Comparison of ENCODE assay signal across 9 mouse cellular contexts in the genomic region with DNA sequence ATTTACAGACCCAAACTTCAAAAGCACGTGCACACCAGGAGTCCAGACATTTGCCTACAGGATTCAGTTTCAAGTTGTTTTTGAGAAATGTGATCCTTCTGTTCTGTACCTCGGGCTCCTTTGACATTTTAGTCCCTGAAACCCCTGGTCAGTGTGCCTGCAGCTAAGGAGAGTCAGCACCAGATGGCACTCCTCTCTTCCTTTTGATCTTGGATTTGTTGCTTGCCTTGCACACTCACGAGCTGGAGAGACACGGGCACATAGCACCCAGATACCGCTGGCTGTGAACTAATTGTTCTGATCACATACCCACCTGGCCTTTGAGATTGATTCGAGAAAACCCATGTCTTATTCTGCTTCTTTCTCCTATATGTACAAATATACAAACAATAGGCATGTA.
DNase-seq lines count a peak whose midpoint lies in the region; ATAC-seq and TF ChIP-seq lines count a peak whose summit lies in the region.
"Had no signal": no experiment of that assay in that cellular context is flagged by ENCODE, and none has a peak within 500 bp of the region (broad histone marks: within the 10 kb centered on the region; RNA-seq: fewer than 3 reads in every experiment).

No protein-coding gene starts in this region.

- TF ChIP-seq CTCF in gastrocnemius, adult 2 months (IDR thresholded peaks at IDR 0.05), result peak; percentile 26
- TF ChIP-seq CTCF in brain, embryonic 14.5 days (IDR thresholded peaks at IDR 0.05; ENCODE audit: borderline replicate concordance, extremely low read depth, insufficient read depth, insufficient read length), result peak; percentile 80
- TF ChIP-seq CTCF in kidney, postnatal 0 days (IDR thresholded peaks at IDR 0.05; ENCODE audit: low read depth), result peak; percentile 76
- TF ChIP-seq CTCF in lung, embryonic 14.5 days (IDR thresholded peaks at IDR 0.05; ENCODE audit: low read depth), result peak; percentile 71

- ATAC-seq in frontal cortex, adult (ENCODE audit: low TSS enrichment), result peak; percentile 96
- ATAC-seq in kidney, postnatal 0 days (replicated peaks; ENCODE audit: low FRiP score, low read depth), result peak; percentile 66
- peak; percentile 75 for ATAC-seq in lung, embryonic 14.5 days (ENCODE audit: insufficient read depth)

- no peak overlapping the region for H3K9ac ChIP-seq in kidney, postnatal 0 days (ENCODE audit: low read depth, low read length)
- H3K9ac ChIP-seq in lung, embryonic 14.5 days, result no peak overlapping the region

- intact Hi-C loops in gastrocnemius, adult 2 months (cut with DNase I), result no loop called here

- H3K27me3 ChIP-seq in kidney, postnatal 0 days (ENCODE audit: insufficient read depth, low read length), result no peaks in the 10 kb centered on the region
- H3K27me3 ChIP-seq in lung, embryonic 14.5 days (ENCODE audit: insufficient read depth, low read length), result no peaks in the 10 kb centered on the region

- no peak for DNase-seq in gastrocnemius, adult 2 months
- DNase-seq in gastrocnemius, postnatal 10 days, result no peak
- DNase-seq in brain, embryonic 14.5 days (ENCODE audit: low read depth), result peak; percentile 76
- peak; percentile 78 for DNase-seq in kidney, postnatal 0 days (ENCODE audit: low spot score)
- peak; percentile 74 for DNase-seq in lung, embryonic 14.5 days
- DNase-seq in right cerebral cortex, adult 18-20 months, result peak; percentile 38
- no peak for DNase-seq in gastrocnemius, postnatal 25 days

- no peak overlapping the region for H3K27ac ChIP-seq in gastrocnemius, adult 2 months
- no peak overlapping the region for H3K27ac ChIP-seq in kidney, postnatal 0 days
- H3K27ac ChIP-seq in lung, embryonic 14.5 days (ENCODE audit: low read depth), result no peak overlapping the region

- H3K4me1 ChIP-seq in kidney, postnatal 0 days (replicated peaks; ENCODE audit: insufficient read depth, low read length), result no peaks in the 10 kb centered on the region
- no peaks in the 10 kb centered on the region for H3K4me1 ChIP-seq in lung, embryonic 14.5 days (ENCODE audit: insufficient read depth)

- no peaks in the 10 kb centered on the region for H3K9me3 ChIP-seq in kidney, postnatal 0 days (replicated peaks; ENCODE audit: low read length)
- H3K9me3 ChIP-seq in lung, embryonic 14.5 days (ENCODE audit: low read depth, low read length), result no peaks in the 10 kb centered on the region
- H3K9me3 ChIP-seq: G1E had no signal

- TF ChIP-seq POLR2A in brain, embryonic 14.5 days (IDR thresholded peaks at IDR 0.05; ENCODE audit: borderline replicate concordance, extremely low read depth, insufficient read depth, insufficient read length, poor library complexity, severe bottlenecking), result no peak

- no peaks in the 10 kb centered on the region for H3K36me3 ChIP-seq in kidney, postnatal 0 days (ENCODE audit: insufficient read depth, low read length)
- H3K36me3 ChIP-seq in lung, embryonic 14.5 days (ENCODE audit: insufficient read depth), result no peaks in the 10 kb centered on the region
- H3K36me3 ChIP-seq: G1E had no signal

- H3K4me2 ChIP-seq in kidney, postnatal 0 days (ENCODE audit: low read length), result no peak overlapping the region
- no peak overlapping the region for H3K4me2 ChIP-seq in lung, embryonic 14.5 days

- 15% methylated on average over 6 of the region's 6 CpGs for WGBS in kidney, postnatal 0 days
- 13% methylated on average over 6 of the region's 6 CpGs for WGBS in lung, embryonic 14.5 days

- H3K4me3 ChIP-seq in gastrocnemius, adult 2 months, result no peak overlapping the region
- no peak overlapping the region for H3K4me3 ChIP-seq in kidney, postnatal 0 days (replicated peaks; ENCODE audit: low read depth, low read length)
- H3K4me3 ChIP-seq in lung, embryonic 14.5 days (ENCODE audit: low read depth, low read length), result no peak overlapping the region

Comparison
In these comparisons a context has a peak if more than half of its experiments do, and no peak if none do; other contexts are left out.
1. DNase-seq: peak in brain, embryonic 14.5 days (single experiment), kidney, postnatal 0 days (single experiment), lung, embryonic 14.5 days (single experiment) and right cerebral cortex, adult 18-20 months (single experiment); none in gastrocnemius, adult 2 months (single experiment), gastrocnemius, postnatal 10 days (single experiment) and gastrocnemius, postnatal 25 days (single experiment).
2. CTCF ChIP-seq: peak in every context shown above with its lines; median percentile 80 in brain, embryonic 14.5 days; 76 in kidney, postnatal 0 days; 71 in lung, embryonic 14.5 days; 26 in gastrocnemius, adult 2 months.
3. Peak in every context shown above with its lines, with median percentiles within 50 percentile points of each other: ATAC-seq.